Mouse (Mus musculus) forebrain, embryonic 12.5 days (tissue): ENCODE measurements around the gene Clec10a. TPM values are rescaled to one million over a fixed set of nuclear protein-coding genes. Genes with fewer than 3 reads are reported as not detected.

Experiments used
- ATAC-seq: fragments of 200-750 bp; cut with Nextera tagmentation; 2 replicates; pipeline ENCODE4 v1.8.0; 2017; ENCODE audit warnings: moderate TSS enrichment; ENCODE audit not compliant: low FRiP score
- H3K27ac ChIP-seq: fragments of 300-500 bp; sonication (generic); 2 replicates; pipeline ENCODE4 v1.5.1; 2016; ENCODE audit warnings: mild to moderate bottlenecking
- H3K27me3 ChIP-seq: fragments of 300-500 bp; sonication (generic); 2 replicates; pipeline ENCODE4 v1.6.1; 2016; ENCODE audit warnings: mild to moderate bottlenecking
- H3K36me3 ChIP-seq: fragments of 300-500 bp; sonication (generic); replicated peaks from 2 replicates; pipeline ENCODE4 v1.6.1; 2016; ENCODE audit warnings: mild to moderate bottlenecking
- H3K4me1 ChIP-seq: fragments of 300-500 bp; sonication (generic); 2 replicates; pipeline ENCODE4 v1.6.1; 2016
- H3K4me2 ChIP-seq: fragments of 300-500 bp; sonication (generic); 2 replicates; pipeline ENCODE4 v1.6.1; 2016; ENCODE audit warnings: mild to moderate bottlenecking, moderate library complexity
- H3K4me3 ChIP-seq: fragments of 300-500 bp; sonication (generic); replicated peaks from 2 replicates; pipeline ENCODE4 v1.5.1; 2016; ENCODE audit warnings: mild to moderate bottlenecking
- H3K9ac ChIP-seq: fragments of 300-500 bp; sonication (generic); 2 replicates; pipeline ENCODE4 v1.6.1; 2016; ENCODE audit warnings: mild to moderate bottlenecking
- H3K9me3 ChIP-seq: fragments of 300-500 bp; sonication (generic); 2 replicates; pipeline ENCODE4 v1.6.1; 2016
- WGBS: fragments of 180-500 bp; shearing (Covaris S2); methylation state at CpG from one replicate; pipeline ENCODE4 v1.1.7; 2016; 5-methylcytosine and 5-hydroxymethylcytosine counted together
- polyA plus RNA-seq: library from polyadenylated mRNA; unstranded; fragments of >200 nt; fragmentation: Nextera tagmentation; extraction: Ambion mirVana; gene quantifications from 2 replicates; pipeline ENCODE4 v1.2.1, GENCODE M21; 2016

The Clec10a gene
- polyA plus RNA-seq, 1 experiment from 2014 or later, result 0.33 TPM

DNA sequence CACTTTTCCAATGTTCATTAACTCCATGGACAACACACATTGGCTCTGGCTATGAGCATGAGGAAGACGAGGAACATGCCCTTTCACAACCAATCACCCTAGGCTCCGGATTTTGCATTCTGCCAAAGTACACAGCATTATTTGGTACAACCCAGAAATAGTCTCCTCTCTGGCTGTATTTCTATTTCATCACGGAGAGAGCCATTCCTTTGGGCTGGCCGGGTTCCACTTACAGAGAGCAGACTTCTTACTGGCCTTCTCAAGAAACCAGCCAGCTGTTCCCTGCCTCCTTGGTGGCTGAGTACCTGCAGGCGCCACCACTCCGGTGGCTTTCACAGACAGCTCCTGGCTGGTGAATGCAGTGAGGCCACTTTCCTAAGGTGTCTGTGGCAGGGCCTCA lies 56.4 kb downstream of the Clec10a start, which contains the start of gene Slc16a11:
Slc16a11 (plus strand) TSS at position 330 of the 400 bp plus-strand sequence.
- no peak within 1 kb of the TSS for H3K9ac ChIP-seq
- no peak for ATAC-seq

DNA sequence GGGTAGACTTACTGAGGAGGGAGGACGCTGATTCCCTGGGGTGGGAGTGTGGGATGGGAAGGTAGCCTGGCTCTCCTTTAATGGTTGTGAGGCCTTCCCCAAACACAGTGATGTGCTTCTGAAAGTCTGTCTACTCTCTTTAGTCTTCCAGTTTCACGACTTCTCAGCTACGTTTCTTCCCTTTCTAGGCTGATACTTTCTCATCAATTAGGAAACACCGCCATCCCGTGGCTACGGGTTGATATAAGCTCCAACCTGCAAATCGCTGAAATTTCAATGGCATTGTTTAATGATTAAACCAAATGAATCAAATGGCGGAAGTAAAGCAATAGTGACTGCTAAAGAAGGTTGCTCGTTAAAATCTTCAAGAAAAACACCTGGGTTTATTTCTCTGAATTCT lies 56.9 kb downstream of the Clec10a start:
- Histone ChIP-seq H3K4me3 (no peak overlapping the region), H3K9ac (no peak overlapping the region), H3K9me3 (no peaks in the 10 kb centered on the region), H3K27ac (no peak overlapping the region), H3K27me3 (peaks cover 59% of the 10 kb centered on the region), H3K4me1 (peaks cover 16% of the 10 kb centered on the region), H3K4me2 (no peak overlapping the region), H3K36me3 (peaks cover 12% of the 10 kb centered on the region; the same call in 1 of the 2 replicates)
- no peak for ATAC-seq
- WGBS, result 12% methylated on average over 9 of the region's 9 CpGs

More for the DNA sequence above, 56.4 kb downstream of the Clec10a start, which contains the start of gene Slc16a11:
- Histone ChIP-seq H3K27me3 (peaks cover 54% of the 10 kb centered on the region), H3K27ac (no peak within 1 kb of the TSS), H3K4me1 (peaks cover 16% of the 10 kb centered on the region), H3K4me2 (peak within 1 kb of the TSS; percentile 59), H3K4me3 (peak within 1 kb of the TSS; percentile 36; the same call in 1 of the 2 replicates), H3K9me3 (no peaks in the 10 kb centered on the region), H3K36me3 (peaks cover 9% of the 10 kb centered on the region; the same call in 1 of the 2 replicates)
- 62% methylated on average over 6 of the region's 6 CpGs for WGBS

DNA sequence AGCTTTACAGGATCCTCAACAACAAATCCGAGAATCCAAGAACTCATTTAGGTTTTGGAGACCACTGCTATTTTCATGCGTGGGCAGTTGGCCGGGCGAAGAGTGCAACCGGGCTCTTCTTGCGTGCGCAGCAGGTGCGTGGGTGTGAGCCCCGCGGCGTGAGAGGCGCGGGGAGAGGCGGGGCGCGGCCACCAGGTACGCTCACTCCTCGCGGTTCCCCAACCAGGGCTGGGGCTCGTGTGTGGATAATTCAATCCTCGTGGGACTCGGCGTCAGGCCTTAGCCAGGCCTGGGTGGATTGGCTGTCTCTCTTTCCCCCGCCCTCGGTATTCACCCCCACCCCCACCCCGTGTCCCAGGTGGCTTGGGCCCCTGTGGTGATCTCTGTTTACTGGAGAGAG lies 57.7 kb downstream of the Clec10a start:
- 0 out of 2 replicates have a peak, but pooled peaks have one; percentile 13 for ATAC-seq
- peaks cover 59% of the 10 kb centered on the region for H3K27me3 ChIP-seq
- peak overlapping the region; percentile 59 for H3K4me2 ChIP-seq
- 7% methylated on average over 26 of the region's 26 CpGs for WGBS
- peaks cover 15% of the 10 kb centered on the region for H3K36me3 ChIP-seq
- peak overlapping the region; percentile 36 for H3K4me3 ChIP-seq
- H3K27ac ChIP-seq, result no peak overlapping the region
- peaks cover 20% of the 10 kb centered on the region for H3K4me1 ChIP-seq
- no peaks in the 10 kb centered on the region for H3K9me3 ChIP-seq
- H3K9ac ChIP-seq, result peak overlapping the region; percentile 47; the same call in 1 of the 2 replicates

DNA sequence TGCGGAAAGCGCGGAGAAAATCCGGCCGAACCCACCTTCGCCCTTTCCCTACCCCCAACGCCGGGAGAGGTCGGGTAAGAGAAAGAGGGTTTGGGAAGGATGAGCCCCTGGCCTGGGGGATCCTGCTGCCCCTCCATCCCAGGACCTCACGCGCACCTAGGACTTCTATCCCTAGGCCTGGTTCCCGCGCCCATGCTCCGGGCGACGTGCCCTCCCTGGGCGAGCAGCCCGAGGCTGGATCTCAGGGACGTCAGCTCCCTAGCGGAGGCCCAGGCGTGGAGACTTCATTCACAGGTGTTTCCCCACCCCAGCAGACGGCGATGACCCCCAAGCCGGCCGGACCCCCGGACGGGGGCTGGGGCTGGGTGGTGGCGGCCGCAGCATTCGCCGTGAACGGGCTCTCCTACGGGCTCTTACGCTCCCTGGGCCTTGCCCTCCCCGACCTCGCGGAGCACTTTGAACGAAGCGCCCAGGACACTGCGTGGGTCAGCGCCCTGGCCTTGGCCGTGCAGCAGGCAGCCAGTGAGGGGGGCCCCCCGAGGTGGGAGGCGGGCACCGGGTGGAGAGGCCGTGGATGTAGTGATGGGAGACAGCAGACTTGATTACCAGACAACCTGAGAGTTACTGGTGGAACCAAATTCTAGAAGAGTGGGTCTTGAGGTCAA lies 58.3 kb downstream of the Clec10a start:
- peak overlapping the region; percentile 47 for H3K9ac ChIP-seq
- WGBS, result 2% methylated on average over 46 of the region's 46 CpGs
- H3K4me2 ChIP-seq, result peak overlapping the region; percentile 59
- peak overlapping the region; percentile 36 for H3K4me3 ChIP-seq
- H3K36me3 ChIP-seq, result peaks cover 15% of the 10 kb centered on the region
- H3K4me1 ChIP-seq, result peaks cover 26% of the 10 kb centered on the region
- no peaks in the 10 kb centered on the region for H3K9me3 ChIP-seq
- no peak overlapping the region for H3K27ac ChIP-seq
- 0 out of 2 replicates have a peak, but pooled peaks have one; percentile 39 for ATAC-seq
- H3K27me3 ChIP-seq, result peaks cover 59% of the 10 kb centered on the region

DNA sequence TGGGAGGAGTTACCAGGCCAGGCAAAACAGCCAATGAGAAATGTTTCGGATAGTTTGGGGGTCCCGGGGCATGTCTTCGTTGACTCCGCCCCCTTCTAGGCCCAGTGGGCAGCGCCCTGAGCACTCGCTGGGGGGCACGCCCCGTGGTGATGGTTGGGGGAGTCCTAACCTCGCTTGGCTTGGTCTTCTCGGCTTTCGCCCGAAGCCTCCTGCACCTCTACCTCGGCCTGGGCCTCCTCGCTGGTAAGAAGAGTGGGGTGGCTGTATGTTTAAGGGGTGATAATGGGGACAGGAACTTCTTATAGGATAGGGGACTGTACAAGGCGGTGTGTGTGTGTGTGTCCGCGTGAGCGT lies 58.8 kb downstream of the Clec10a start:
- Histone ChIP-seq H3K9ac (peak overlapping the region; percentile 47; the same call in 1 of the 2 replicates), H3K4me2 (peak overlapping the region; percentile 59), H3K4me3 (peak overlapping the region; percentile 36), H3K4me1 (peaks cover 31% of the 10 kb centered on the region), H3K36me3 (peaks cover 15% of the 10 kb centered on the region), H3K27ac (no peak overlapping the region), H3K27me3 (peaks cover 59% of the 10 kb centered on the region), H3K9me3 (no peaks in the 10 kb centered on the region)
- WGBS, result 2% methylated on average over 18 of the region's 18 CpGs
- no peak for ATAC-seq

DNA sequence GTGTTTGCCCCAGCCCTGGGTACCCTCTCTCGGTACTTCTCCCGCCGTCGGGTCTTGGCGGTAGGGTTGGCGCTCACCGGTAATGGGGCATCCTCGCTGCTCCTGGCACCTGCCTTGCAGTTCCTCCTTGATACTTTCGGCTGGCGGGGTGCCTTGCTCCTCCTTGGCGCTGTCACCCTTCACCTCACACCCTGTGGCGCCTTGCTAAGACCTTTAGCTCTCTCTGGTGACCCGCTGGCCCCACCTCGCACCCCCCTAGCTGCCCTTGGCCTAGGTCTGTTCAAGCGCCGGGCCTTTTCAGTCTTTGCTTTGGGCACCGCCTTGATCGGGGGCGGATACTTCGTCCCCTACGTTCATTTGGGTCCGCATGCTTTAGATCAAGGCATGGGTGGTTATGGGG lies 59.3 kb downstream of the Clec10a start:
- peak overlapping the region; percentile 17; the same call in 1 of the 2 replicates for H3K9ac ChIP-seq
- no peaks in the 10 kb centered on the region for H3K9me3 ChIP-seq
- H3K4me1 ChIP-seq, result peaks cover 36% of the 10 kb centered on the region
- no peak for ATAC-seq
- H3K27me3 ChIP-seq, result peaks cover 59% of the 10 kb centered on the region
- 11% methylated on average over 22 of the region's 22 CpGs for WGBS
- H3K4me2 ChIP-seq, result peak overlapping the region; percentile 59; the same call in 1 of the 2 replicates
- no peak overlapping the region for H3K27ac ChIP-seq
- H3K36me3 ChIP-seq, result peaks cover 15% of the 10 kb centered on the region
- peak overlapping the region; percentile 36; the same call in 1 of the 2 replicates for H3K4me3 ChIP-seq

DNA sequence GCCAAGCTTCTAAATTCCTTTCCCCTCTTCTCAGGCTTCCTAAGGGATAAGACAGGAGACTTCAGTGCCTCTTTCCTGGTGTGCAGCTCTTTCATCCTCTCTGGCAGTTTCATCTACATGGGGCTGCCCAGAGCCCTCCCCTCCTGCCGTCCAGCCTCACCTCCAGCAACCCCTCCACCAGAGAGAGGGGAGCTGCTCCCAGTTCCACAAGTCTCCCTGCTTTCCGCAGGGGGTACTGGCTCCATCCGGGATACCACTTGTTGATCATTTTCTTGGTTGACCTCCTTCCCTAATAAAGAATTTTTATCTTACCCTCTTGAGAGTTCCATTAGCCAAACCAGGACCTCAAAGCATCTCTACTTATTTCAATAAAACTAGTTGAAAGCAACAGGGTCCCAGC lies 60.1 kb downstream of the Clec10a start:
- peaks cover 15% of the 10 kb centered on the region for H3K36me3 ChIP-seq
- 47% methylated on average over 3 of the region's 3 CpGs for WGBS
- H3K4me2 ChIP-seq, result no peak overlapping the region
- H3K27ac ChIP-seq, result no peak overlapping the region
- peaks cover 37% of the 10 kb centered on the region for H3K4me1 ChIP-seq
- H3K27me3 ChIP-seq, result peaks cover 59% of the 10 kb centered on the region
- H3K9me3 ChIP-seq, result no peaks in the 10 kb centered on the region
- no peak overlapping the region for H3K4me3 ChIP-seq
- no peak overlapping the region for H3K9ac ChIP-seq
- ATAC-seq, result no peak

DNA sequence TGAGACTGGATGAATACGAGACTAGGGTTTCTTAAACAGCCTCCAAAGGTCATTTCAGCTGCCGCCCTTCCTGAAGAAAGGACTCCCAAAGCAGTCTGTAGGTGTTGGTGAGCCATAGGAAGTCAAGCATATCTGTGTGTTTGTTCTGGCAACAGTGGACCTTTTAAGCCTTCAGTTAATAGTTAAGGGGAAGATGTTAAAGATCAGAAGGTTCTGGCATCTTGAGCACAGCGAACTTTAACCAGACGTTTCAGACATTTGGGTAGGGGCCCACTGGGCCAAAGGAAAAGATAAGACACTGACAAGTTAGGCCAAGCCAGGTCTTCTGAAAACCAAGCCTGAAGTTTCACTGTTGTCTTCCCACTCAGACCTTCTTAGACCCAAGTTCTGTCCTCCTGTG lies 62.0 kb downstream of the Clec10a start:
- peaks cover 15% of the 10 kb centered on the region for H3K36me3 ChIP-seq
- H3K4me3 ChIP-seq, result no peak overlapping the region
- no peaks in the 10 kb centered on the region for H3K9me3 ChIP-seq
- H3K27me3 ChIP-seq, result peaks cover 55% of the 10 kb centered on the region
- 91% methylated on average over 4 of the region's 4 CpGs for WGBS
- no peak overlapping the region for H3K4me2 ChIP-seq
- H3K4me1 ChIP-seq, result peaks cover 50% of the 10 kb centered on the region
- no peak overlapping the region for H3K27ac ChIP-seq
- no peak for ATAC-seq
- no peak overlapping the region for H3K9ac ChIP-seq

DNA sequence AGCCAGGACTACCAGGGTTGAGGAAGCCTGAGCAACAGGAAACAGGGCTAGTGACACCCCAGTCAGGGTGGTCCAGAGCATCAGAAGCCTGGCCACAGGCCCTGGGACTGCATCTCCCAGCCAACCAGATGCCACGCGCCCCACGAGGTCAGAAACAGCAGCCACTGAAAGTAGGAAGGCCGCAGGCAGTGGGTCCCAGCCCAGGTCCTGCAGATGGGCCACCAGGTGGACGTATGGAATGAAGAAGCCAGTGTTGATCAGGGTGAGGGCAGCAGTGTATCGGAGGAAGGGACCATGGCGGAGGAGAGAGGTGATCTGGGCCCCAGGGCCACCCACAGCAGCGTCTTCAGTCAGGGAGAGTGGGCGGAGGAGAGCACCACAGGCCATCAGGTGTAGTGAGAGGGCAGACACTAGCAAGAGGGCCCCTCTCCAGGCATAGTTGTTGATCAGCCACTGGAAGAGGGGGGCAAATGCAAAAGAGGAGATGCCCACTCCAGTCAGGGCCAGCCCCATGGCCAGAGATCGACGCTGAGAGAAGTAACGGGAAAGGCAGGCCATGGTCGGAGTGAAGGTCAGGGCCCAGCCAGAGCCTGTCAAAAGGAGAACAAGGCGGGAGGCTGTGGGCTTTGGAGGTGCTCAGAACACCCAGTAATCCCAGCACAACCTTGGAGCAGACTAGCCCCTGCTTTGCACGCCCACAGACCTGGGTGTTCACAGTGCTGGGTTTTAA lies 62.9 kb downstream of the Clec10a start:
- Histone ChIP-seq H3K9ac (no peak overlapping the region), H3K27me3 (peaks cover 52% of the 10 kb centered on the region)

DNA sequence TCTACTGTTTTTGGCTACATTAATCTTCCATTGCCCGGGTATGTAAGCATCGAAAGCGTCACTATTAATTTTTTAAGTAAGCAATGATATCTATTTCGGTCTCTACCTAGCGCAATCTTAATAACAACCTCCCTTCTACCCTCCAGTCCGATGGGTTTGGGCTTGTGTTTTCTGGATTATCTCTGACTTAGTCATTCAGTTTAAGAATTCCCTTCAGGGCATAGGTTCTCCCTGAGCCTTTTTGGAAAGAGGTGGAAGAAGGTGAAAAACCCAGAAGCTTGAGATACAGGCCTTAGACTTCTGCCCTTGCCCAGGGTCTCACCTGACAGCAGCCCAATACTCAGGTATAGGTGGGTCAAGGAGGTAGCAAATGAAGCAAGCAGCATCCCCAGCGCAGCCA lies 63.9 kb downstream of the Clec10a start:
- H3K9ac ChIP-seq, result peak overlapping the region; percentile 77
- peaks cover 52% of the 10 kb centered on the region for H3K27me3 ChIP-seq
- no peak for ATAC-seq
- peak overlapping the region; percentile 91 for H3K27ac ChIP-seq
- peak overlapping the region; percentile 91 for H3K4me2 ChIP-seq
- H3K9me3 ChIP-seq, result no peaks in the 10 kb centered on the region
- H3K36me3 ChIP-seq, result peaks cover 15% of the 10 kb centered on the region
- 57% methylated on average over 7 of the region's 7 CpGs for WGBS
- H3K4me1 ChIP-seq, result peaks cover 37% of the 10 kb centered on the region
- peak overlapping the region; percentile 57 for H3K4me3 ChIP-seq

More for the DNA sequence above, 62.9 kb downstream of the Clec10a start:
- H3K4me2 ChIP-seq, result peak overlapping the region; percentile 91
- H3K4me1 ChIP-seq, result peaks cover 46% of the 10 kb centered on the region
- no peak overlapping the region for H3K27ac ChIP-seq
- 92% methylated on average over 15 of the region's 15 CpGs for WGBS
- H3K36me3 ChIP-seq, result peaks cover 15% of the 10 kb centered on the region
- H3K9me3 ChIP-seq, result no peaks in the 10 kb centered on the region
- peak overlapping the region; percentile 8; the same call in 1 of the 2 replicates for H3K4me3 ChIP-seq
- ATAC-seq, result no peak

DNA sequence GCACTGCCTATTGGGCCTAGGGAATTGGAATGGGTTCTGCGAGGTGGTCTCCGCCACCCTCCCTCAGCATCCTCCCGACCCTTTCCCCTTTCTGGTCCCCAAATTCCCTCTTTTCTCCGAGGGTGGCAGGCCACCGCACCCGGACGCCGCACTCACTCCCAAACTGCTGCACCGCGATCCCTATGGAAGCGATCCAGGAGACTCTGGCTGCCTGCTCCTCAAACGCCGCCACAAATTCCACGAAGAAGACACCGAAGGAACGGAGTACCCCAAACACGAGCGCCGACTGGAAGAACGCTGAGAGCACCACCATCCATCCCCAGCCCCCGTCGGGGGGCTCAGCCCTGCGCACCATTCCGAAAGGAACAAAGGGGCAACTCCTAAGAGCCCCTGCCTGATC lies 64.3 kb downstream of the Clec10a start:
- 1% methylated on average over 24 of the region's 24 CpGs for WGBS
- peaks cover 15% of the 10 kb centered on the region for H3K36me3 ChIP-seq
- H3K9ac ChIP-seq, result peak overlapping the region; percentile 77
- no peaks in the 10 kb centered on the region for H3K9me3 ChIP-seq
- H3K4me3 ChIP-seq, result peak overlapping the region; percentile 57
- peaks cover 34% of the 10 kb centered on the region for H3K4me1 ChIP-seq
- peak overlapping the region; percentile 91 for H3K27ac ChIP-seq
- peak overlapping the region; percentile 91 for H3K4me2 ChIP-seq
- H3K27me3 ChIP-seq, result peaks cover 52% of the 10 kb centered on the region
- ATAC-seq, result no peak
